Mouse (Mus musculus) stomach, postnatal 0 days (tissue): ENCODE measurements around the gene Thbs4. TPM values are rescaled to one million over a fixed set of nuclear protein-coding genes. Genes with fewer than 3 reads are reported as not detected.

Experiments
- ATAC-seq: fragments of 200-750 bp; cut with Nextera tagmentation; 2 replicates; pipeline ENCODE4 v1.8.0; 2017; ENCODE audit not compliant: low FRiP score, low TSS enrichment
- DNase-seq: peaks from one replicate; pipeline ENCODE4 v3.0.0-alpha.2; 2016; ENCODE audit warnings: low spot score
- H3K27ac ChIP-seq: fragments of 300-500 bp; sonication (generic); replicated peaks from 2 replicates; pipeline ENCODE4 v1.5.1; 2014; ENCODE audit warnings: mild to moderate bottlenecking, control low read depth
- H3K27me3 ChIP-seq: fragments of 300-500 bp; sonication (generic); 2 replicates; pipeline ENCODE4 v1.6.1; 2014; ENCODE audit warnings: low read length; ENCODE audit not compliant: control insufficient read depth, insufficient read depth
- H3K36me3 ChIP-seq: fragments of 300-500 bp; sonication (generic); 2 replicates; pipeline ENCODE4 v1.6.1; 2014; ENCODE audit warnings: low read length, mixed read lengths; ENCODE audit not compliant: control insufficient read depth, insufficient read depth
- H3K4me1 ChIP-seq: fragments of 300-500 bp; sonication (generic); replicated peaks from 2 replicates; pipeline ENCODE4 v1.6.1; 2014; ENCODE audit warnings: antibody characterized with exemption; ENCODE audit not compliant: control insufficient read depth, insufficient read depth
- H3K4me2 ChIP-seq: fragments of 300-500 bp; sonication (generic); replicated peaks from 2 replicates; pipeline ENCODE4 v1.6.1; 2014; ENCODE audit warnings: low read depth, mild to moderate bottlenecking, control low read depth, moderate library complexity
- H3K4me3 ChIP-seq: fragments of 300-500 bp; sonication (generic); 2 replicates; pipeline ENCODE4 v1.5.1; 2014; ENCODE audit warnings: low read depth, low read length, control low read depth
- H3K9ac ChIP-seq: fragments of 300-500 bp; sonication (generic); 2 replicates; pipeline ENCODE4 v1.6.1; 2014; ENCODE audit warnings: mild to moderate bottlenecking, low read length, control low read depth, mixed read lengths
- H3K9me3 ChIP-seq: fragments of 300-500 bp; sonication (generic); 2 replicates; pipeline ENCODE4 v1.6.1; 2016; ENCODE audit warnings: low read length; ENCODE audit not compliant: control insufficient read depth
- CTCF ChIP-seq: IDR thresholded peaks from 2 replicates; pipeline ENCODE4 v1.5.1; 2016; ENCODE audit warnings: antibody characterized with exemption, low read depth, mild to moderate bottlenecking, moderate library complexity
- EP300 ChIP-seq: optimal IDR thresholded peaks from 2 replicates; pipeline ENCODE3; 2016; ENCODE audit warnings: antibody characterized with exemption
- whole genome bisulfite sequencing: fragments of 180-500 bp; shearing (Covaris S2); extraction: QIAGEN DNeasy Blood & Tissue Kit; methylation state at CpG from one replicate; pipeline ENCODE4 v1.1.7; 2014; 5-methylcytosine and 5-hydroxymethylcytosine counted together
- polyA plus RNA-seq: library from polyadenylated mRNA; unstranded; fragments of >200 nt; fragmentation: Nextera tagmentation; extraction: Ambion mirVana; gene quantifications from 2 replicates; pipeline ENCODE4 v1.2.1, GENCODE M21; 2015

Gene Thbs4
- polyA plus RNA-seq, 1 experiment from 2014 or later: 0.72 TPM

- DNase-seq: no peak
- Histone ChIP-seq H3K27me3 (no peaks in the 10 kb centered on the region), H3K9me3 (no peaks in the 10 kb centered on the region), H3K4me1 (no peaks in the 10 kb centered on the region), H3K27ac (no peak overlapping the region), H3K36me3 (no peaks in the 10 kb centered on the region), H3K4me2 (no peak overlapping the region), H3K9ac (no peak overlapping the region), H3K4me3 (no peak overlapping the region)
- no peak for TF ChIP-seq EP300
- TF ChIP-seq CTCF: no peak
- 82% methylated on average over 5 of the region's 5 CpGs for WGBS
- ATAC-seq: 0 out of 2 replicates have a peak, but pooled peaks have one; percentile 38
Observed at GRCm38 (mm10) chr13:92743337-92743736, 51.3 kb downstream of the Thbs4 start.

GRCm38 (mm10) chr13:92742886-92743285, 51.7 kb downstream of the Thbs4 start:
- H3K27me3 ChIP-seq: no peaks in the 10 kb centered on the region
- TF ChIP-seq EP300 (no peak), CTCF (no peak)
- no peak overlapping the region for H3K4me2 ChIP-seq
- H3K9ac ChIP-seq: no peak overlapping the region
- H3K4me1 ChIP-seq: no peaks in the 10 kb centered on the region
- no peak for DNase-seq
- no peak overlapping the region for H3K4me3 ChIP-seq
- 85% methylated on average over 4 of the region's 4 CpGs for WGBS
- H3K9me3 ChIP-seq: no peaks in the 10 kb centered on the region
- H3K36me3 ChIP-seq: no peaks in the 10 kb centered on the region
- no peak overlapping the region for H3K27ac ChIP-seq
- no peak for ATAC-seq

- peak; percentile 72; the same call in 1 of the 2 replicates for ATAC-seq
- H3K27ac ChIP-seq: no peak overlapping the region
- no peak overlapping the region for H3K4me2 ChIP-seq
- H3K4me3 ChIP-seq: no peak overlapping the region
- no peak overlapping the region for H3K9ac ChIP-seq
- H3K36me3 ChIP-seq: no peaks in the 10 kb centered on the region
- no peaks in the 10 kb centered on the region for H3K9me3 ChIP-seq
- peak; percentile 88 for TF ChIP-seq CTCF
- TF ChIP-seq EP300: no peak
- no peaks in the 10 kb centered on the region for H3K27me3 ChIP-seq
- no peaks in the 10 kb centered on the region for H3K4me1 ChIP-seq
- WGBS: 10% methylated on average over 2 of the region's 2 CpGs
- no peak for DNase-seq
Observed at GRCm38 (mm10) chr13:92740671-92741270, 53.8 kb downstream of the Thbs4 start.

- H3K4me3 ChIP-seq: no peak overlapping the region
- no peaks in the 10 kb centered on the region for H3K36me3 ChIP-seq
- H3K27ac ChIP-seq: no peak overlapping the region
- no peaks in the 10 kb centered on the region for H3K4me1 ChIP-seq
- TF ChIP-seq CTCF: peak; percentile 35
- no peak for TF ChIP-seq EP300
- 91% methylated on average over 3 of the region's 3 CpGs for WGBS
- H3K27me3 ChIP-seq: no peaks in the 10 kb centered on the region
- no peak overlapping the region for H3K4me2 ChIP-seq
- ATAC-seq (no peak), DNase-seq (no peak)
- no peak overlapping the region for H3K9ac ChIP-seq
- no peaks in the 10 kb centered on the region for H3K9me3 ChIP-seq
Observed at GRCm38 (mm10) chr13:92739858-92740257, 54.8 kb downstream of the Thbs4 start.

- Histone ChIP-seq H3K27me3 (no peaks in the 10 kb centered on the region), H3K9me3 (no peaks in the 10 kb centered on the region), H3K36me3 (no peaks in the 10 kb centered on the region), H3K9ac (no peak overlapping the region), H3K4me2 (no peak overlapping the region), H3K4me3 (no peak overlapping the region), H3K27ac (no peak overlapping the region), H3K4me1 (no peaks in the 10 kb centered on the region)
- ATAC-seq (no peak), DNase-seq (peak; percentile 10)
- 61% methylated on average over 3 of the region's 3 CpGs for WGBS
- TF ChIP-seq CTCF (no peak), EP300 (no peak)
Observed at GRCm38 (mm10) chr13:92738821-92739220, 55.8 kb downstream of the Thbs4 start.

DNA sequence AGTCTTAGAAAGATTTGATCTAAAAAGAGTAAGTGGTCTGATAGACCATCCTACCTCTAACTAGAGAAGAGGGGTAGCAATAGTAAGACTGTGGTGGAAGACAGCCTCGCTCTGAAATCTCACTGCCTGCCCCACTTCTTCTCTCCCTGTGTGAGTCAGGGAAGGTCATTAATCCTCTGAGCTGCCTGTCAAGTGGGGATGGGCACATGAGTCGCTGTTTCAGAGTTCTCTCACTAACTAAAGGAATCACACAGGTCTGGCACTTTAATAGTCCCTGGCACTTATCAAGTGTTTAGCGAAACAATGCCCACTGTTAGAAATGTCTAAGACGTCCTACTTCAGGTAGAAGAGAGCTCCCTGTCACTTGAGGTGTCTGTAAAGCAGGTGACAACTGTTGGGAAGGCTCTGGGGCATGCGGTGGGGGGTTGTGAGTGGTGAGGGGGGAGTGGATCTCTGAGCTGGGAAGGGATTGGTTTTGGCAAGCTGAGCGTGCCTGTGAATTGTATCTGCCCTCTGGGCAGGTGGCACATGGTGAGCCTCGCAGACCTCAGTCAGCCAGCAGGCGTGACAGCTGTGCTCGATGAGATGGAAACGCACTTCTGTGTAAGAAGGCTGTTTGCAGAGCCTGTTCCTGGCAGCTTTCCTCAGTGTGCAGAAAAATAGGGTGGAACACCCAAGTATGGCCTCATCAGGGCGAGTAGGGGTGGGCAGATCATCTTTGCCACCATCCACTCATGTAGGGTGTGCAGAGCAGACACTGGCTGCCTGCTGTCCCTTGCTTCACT, 57.9 kb downstream of the Thbs4 start:
- no peak overlapping the region for H3K4me3 ChIP-seq
- 51% methylated on average over 11 of the region's 11 CpGs for WGBS
- no peaks in the 10 kb centered on the region for H3K36me3 ChIP-seq
- H3K9me3 ChIP-seq: no peaks in the 10 kb centered on the region
- DNase-seq (peak; percentile 13), ATAC-seq (no peak)
- H3K27me3 ChIP-seq: no peaks in the 10 kb centered on the region
- no peak overlapping the region for H3K9ac ChIP-seq
- no peak overlapping the region for H3K4me2 ChIP-seq
- no peaks in the 10 kb centered on the region for H3K4me1 ChIP-seq
- no peak overlapping the region for H3K27ac ChIP-seq
- TF ChIP-seq CTCF (no peak), EP300 (no peak)
